Mouse (Mus musculus): Measurements from ENCODE around the gene Yap1. TPM values are rescaled to one million over a fixed set of nuclear protein-coding genes. Genes with fewer than 3 reads are reported as not detected.

Yap1 gene
- 10 to 100 TPM; 68.5 to 92.9 (median 77.7) TPM for total RNA-seq (2022)

DNA sequence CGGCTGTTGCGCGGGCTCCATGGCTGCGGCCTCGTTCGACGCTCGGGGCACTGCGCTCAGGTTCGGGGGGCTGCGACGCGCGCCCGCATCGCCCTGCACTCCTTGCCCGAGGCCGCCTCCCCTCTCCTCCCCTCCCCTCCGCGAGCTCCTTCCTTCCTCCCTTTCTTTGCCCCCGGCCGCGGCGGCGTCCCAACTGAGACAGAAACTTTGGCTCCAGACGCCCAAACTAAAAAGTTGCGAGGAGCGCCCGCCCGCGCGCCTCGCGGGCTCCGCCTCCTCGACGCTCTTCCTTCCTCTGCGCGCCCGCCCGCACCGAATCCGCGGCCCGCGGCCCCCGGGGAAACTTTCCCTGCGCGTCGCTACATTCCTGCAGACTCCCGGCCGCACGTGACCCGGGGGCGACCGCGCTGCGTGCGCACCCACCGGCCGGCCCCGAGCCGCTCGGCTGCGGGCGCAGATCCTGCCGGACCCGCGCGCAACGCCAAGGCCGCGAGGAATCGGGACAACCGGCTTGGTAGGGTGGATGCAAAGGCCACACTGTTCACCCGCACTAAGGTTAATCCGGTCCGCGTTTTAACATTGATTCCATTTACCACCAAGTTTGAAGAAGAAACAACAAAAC, at the start of gene Yap1:
Gene Yap1, minus strand, starts transcription at position 227 of the 622 bp plus-strand sequence.
- DNase-seq (ENCODE audit: low spot score), result peak; percentile 88

DNA sequence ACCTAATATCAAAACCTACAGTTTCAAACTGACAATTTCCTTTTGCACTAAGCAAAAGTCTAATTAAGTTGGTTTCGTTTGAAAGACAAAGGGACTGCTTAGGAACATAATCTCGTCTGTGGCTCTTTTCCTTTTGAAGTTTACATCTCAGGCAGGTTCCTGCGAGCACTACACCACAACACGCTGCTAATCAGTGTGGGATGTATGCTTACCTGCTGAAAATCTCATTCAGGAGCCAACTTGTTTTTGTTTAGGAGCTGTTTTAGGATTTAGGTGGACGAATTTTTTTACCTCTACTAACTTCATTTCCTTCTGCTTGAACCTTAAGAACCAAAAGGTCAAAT, 38.6 kb upstream of the Yap1 start:
- no peak for DNase-seq (ENCODE audit: low spot score)

DNA sequence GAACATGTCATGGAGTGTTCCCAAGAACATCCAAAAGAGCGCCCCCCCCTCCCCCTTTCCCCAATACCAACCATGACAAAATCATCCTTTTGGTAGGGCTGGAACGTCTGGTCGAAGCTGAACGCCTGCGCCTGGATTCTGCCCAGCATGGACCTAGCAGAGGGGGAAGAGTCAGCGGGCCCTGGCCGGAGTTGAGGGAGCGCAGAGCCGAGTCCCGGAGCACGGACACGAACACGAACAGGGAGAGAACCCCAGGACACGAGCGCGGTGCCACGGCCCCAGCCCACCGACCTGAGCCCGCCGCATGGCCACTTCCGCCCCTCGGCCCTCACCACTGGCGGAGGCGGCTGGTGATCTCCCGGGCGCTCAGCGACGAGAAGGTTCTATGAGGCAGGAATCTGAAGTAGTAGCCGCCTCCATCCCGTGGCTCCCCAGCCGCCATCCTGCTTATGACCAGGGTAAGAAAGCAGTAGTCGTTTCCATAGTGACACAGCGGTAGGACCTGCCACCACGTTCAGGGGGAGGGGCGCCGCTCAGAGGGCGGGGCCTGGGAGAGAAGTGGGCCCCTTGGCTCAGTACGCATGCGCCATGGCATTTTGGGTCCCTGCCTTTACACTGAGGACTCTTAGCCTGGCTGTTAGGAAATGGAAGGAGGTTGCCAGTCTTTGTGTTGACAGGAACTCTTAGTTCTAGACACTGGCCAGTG, 38.1 kb upstream of the Yap1 start, which contains the start of gene Cfap300:
Gene Cfap300, minus strand, starts transcription at position 486 of the 706 bp plus-strand sequence.
- DNase-seq (ENCODE audit: low spot score), result peak; percentile 97

DNA sequence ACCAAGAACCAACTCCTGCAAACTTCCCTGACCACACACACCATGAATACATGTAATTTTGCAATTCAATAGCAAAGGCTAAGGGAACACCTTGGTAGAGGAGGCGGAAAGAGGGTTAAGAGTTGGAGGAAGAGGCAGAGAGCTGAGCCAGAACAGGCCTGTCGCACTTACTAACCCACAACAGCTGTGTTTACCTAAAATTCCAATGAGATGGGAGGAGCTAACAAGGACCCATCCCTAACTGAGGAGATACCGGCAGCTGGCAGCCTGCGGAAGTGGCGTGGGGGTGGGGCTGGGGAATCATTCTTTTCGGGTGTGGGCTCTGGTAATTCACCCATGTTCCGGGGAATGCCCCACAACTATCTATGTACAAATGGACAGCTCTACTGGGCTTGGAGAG, 31.1 kb upstream of the Yap1 start:
- no peak for DNase-seq (ENCODE audit: low spot score)

DNA sequence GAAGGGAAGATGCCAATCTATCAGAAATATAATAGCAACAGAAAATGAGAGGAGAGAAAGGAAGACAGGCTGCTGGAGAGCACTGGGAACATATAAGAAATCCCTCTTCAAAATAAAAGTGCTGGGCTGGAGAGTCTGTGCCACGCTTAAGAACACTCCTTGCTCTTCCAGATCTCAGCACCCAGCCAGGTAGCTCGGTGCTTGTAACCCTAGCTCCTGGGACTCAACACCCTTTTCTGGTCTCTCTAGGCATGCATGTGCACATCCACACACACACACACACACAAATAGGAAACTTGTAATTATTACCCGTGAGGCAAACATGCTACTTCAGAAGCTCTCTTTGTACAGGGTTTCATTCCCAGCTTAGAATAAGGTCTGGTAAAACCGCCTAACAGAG, 30.7 kb upstream of the Yap1 start:
- DNase-seq (ENCODE audit: low spot score), result no peak

DNA sequence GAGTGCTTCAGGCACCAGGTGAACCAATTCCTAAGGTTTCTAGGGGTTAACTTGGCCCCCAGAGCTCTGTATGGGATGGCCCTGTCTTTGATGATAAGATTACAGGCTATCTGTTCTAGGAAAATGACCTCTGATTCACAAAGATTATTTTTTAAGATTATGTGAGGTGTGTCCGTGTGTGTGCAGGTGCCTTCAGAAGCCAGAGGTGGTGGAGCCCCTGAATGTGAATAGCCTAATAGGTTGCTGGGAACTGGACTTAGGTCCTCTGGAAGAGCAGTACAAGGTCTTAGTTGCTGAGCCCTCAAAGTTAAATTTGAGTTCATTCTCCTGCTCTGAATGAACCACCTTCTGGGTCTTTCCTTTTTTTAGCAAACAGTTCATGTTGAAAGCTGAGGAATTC, 29.7 kb upstream of the Yap1 start:
- DNase-seq (ENCODE audit: low spot score), result no peak

DNA sequence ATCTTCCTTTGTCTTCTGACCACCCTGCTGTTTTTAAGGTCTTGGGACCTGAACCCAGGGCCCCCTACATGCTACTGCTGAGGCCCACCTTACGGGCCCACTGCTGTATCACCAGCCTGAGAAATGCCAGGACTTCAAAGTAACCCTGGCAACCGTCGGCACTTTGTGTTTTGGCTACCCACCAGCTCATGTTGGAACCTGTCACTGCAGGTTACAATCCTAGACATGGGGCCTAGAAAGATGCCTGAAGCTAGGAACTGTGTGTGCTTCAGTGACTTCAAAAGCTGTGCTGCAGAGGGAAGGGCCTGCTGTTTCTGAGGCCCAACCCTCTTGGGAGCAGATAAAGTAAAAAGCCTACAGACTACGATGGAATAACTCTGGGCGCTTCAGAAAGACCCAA, 28.5 kb upstream of the Yap1 start:
- DNase-seq (ENCODE audit: low spot score), result no peak

DNA sequence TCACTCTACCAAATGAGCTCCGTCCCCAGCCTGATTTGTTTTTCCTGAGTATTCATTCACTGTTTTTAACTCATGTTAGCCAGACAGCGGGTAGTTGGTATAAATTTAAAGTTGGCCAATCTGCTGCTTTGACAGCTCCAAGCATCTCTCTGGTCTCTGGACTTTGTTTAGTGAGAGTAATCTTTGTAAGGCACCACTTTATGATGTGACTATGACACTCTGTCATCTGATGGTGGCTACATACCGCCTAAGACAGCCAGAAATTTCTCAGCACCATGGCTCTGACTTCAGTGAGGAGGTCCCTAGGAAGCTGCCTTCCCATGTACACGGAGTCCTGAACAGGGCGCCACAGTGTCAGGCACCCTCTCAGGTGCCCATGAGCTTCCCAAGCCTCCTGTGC, 14.2 kb upstream of the Yap1 start:
- no peak for DNase-seq (ENCODE audit: low spot score)

DNA sequence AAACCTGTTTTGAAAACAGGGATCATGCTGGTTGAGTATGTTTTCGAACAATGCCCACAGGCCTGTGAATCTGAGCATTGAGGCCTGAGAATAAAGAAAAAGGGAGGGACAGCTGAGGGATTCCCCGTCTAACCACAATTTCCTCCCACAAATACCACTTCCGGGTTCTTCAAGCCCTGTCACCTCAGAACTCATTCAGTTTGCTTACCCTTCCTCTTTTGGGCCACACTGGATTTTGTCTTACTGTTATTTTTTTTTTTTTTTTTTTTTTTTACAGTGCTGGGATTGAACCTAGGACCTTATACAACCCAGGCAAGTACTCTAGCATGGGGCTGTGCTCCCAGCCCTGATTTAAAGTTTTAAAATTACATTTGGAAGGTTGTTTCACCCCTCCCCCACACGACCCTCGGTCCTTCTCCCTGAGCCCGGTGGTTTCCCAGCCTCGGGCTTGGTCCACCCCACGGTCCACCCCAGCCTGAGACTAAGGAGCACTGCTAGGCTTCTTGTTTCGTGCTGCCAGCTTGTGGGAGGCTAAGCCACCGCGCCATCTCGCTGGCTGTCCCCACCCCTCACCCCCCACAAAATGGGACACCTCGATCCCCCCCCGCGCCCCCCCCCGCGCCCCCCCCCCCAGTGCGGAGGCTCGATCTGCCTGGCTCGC, 13.0 kb upstream of the Yap1 start:
- no peak for DNase-seq (ENCODE audit: low spot score)

DNA sequence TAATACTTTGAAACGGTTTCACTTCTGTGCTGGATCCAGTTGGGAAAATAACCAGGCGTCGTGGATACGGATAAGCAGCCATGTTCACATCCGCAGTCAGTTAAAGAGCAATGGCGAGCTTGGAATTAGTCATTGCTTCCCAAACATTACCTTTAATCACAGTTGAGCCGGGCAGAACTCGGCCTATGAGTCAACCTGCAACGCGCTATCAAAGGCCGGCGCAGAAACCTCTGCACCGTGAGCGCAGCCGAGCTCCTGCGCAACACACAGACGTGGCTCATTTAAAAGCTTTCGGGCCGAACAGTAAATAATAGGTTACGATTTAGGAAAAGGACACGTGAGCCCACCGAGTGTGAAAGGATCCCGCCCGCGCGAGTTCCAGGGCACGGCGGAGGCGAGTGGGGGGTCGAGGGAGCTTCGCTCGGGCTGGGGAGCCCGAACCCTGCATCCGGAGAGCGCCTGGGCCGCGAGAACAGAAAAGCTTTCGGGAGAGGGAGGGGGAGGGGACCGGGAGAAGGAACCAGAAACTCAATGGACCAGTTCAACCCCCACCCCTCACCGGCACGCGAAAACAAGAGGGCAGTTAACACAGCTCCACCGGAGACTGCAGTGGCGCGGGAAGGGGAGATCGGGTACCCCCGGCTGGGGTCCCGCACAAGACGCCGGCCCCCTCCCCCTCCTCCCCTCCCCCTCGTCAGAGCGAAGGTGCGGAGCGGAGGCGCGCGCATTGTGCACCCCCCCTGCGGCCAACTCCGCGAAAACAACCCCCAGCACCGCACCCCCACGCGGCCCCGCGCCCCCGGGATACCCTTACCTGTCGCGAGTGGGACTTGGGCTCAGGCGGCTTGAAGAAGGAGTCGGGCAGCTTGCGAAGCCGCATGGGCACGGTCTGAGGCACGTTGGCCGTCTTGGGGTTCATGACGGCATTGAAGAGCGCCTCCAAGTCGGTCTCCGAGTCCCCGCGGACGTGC, 810 bp downstream of the Yap1 start:
- peak; percentile 60 for DNase-seq (ENCODE audit: low spot score)

DNA sequence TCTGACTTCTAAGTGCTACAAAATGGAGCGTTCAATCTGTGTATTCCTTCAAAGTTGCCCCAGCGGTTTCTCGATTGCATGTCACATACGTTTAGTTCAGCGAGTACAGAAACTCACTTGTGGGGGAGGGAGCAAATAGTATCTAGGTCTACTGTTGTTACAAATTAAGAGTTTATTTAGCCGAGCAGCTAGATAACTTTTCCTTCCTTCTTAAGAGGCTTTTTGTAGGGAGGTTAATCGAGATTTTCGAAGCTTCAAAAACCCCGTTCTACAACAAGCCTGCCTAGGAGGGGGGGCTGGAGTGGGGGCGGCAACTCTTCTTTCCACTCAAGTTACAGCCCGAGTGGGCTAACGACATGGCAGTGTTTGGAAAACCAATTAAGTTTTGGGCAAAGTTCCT, 1.6 kb downstream of the Yap1 start:
- no peak for DNase-seq (ENCODE audit: low spot score)

DNA sequence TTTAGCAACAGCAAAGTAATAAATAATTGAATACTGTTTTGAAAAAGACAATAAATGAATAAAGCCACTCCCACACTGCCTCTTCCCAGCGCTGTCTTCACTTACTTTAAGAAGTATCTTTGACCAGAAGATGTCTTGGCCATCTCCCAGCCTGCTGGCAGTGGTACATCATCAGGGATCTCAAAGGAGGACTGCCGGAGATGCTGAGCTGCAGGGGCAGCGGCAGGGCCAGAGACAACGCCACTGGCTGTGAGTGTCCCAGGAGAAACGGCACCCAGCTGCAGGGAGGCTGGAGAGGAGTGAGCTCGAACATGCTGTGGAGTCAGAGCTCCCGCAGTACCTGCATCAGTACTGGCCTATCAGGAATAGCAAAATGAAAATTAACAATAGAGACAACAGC, 3.0 kb downstream of the Yap1 start:
- no peak for DNase-seq (ENCODE audit: low spot score)

DNA sequence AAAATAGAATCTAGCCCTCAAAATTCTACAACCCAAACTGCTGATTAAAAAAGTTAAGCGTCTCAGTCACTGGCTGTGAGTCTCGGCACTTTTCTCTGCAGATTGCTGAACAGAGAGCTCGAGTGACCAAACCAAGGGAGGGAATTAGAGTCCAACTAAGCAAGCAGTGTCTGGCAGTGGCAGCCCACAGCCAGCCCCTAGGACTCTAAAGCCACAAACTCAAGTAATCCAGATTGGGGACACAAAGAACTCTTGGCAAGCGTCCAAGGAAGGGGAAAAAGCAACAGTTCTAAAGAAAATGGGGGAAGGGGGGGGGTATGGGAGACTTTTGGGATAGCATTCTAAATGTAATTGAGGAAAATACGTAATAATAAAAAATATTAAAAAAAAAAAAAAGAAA, 10.1 kb downstream of the Yap1 start:
- DNase-seq (ENCODE audit: low spot score), result no peak

DNA sequence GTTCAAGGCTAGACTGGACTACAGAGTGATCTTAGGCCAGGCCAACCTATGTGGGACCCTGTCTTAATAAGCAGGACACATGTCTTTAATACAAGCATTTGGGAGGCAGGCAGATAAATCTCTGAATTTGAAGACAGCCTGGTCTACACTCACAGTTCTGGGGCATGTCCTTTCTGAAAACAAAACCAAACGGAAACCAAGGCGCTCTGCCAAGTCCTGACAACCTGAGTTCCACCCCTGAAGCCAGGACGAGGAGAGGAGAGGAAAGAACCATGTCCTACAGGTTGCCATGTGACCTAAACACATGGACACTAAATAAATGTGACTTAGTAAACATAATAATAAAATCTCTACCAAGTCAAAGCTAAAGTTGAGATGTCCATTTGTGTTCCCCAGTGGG, 11.7 kb downstream of the Yap1 start:
- DNase-seq (ENCODE audit: low spot score), result no peak

DNA sequence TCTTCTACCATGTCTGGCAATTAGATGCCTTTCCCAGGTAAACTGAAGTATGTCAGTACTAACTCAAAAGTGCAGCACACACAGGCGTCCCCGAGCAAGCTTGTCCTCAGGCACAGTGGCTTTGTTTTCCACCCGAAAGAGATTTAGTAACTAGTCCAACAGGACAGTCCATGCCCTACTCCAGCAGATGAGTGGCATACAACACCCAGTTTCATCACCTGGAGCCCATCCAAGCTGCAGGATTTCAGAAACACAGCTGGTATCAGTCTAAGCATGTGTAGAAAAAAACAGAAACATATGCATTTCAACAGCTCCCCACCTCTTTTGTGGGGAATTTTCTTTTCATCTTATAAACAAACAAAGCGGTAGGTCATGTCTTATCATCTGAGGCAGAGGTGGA, 13.5 kb downstream of the Yap1 start:
- DNase-seq (ENCODE audit: low spot score), result no peak

DNA sequence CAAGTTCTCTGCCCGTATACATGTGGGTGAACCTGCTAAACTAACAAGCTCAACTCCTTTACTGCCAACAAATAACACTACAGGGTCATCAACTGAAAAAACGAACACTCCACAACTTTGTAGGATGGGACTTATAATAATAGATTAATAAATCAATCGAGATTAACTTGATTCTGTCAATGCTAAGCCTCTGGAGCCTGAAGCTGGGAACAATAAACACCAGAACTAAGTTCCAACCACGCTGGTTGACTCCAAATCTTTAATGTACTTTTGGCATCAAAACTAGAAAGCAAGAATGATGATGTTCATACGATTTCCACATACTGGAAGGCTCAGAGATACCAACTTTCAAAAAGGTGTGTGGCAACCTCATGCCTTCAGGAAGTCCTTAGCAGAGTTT, 17.3 kb downstream of the Yap1 start:
- DNase-seq (ENCODE audit: low spot score), result no peak

DNA sequence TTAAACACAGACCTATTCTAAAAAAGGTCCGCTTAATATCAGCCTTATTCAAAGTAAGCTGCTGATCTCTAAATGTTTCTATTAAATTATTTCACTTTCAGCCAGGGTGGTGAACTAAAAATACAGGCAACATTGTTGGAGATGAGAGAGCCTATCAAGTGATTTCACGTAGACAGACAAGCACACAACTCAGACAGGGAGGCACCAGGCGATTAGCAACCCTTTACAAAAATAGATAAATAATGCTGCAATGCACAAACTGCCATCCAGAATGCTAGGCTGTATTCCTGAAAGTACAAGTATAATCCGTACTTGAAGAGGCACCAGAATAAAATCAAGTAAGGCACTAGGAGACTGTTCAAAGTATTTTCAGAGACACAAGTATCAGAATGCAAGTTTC, 20.1 kb downstream of the Yap1 start:
- DNase-seq (ENCODE audit: low spot score), result peak; percentile 54

DNA sequence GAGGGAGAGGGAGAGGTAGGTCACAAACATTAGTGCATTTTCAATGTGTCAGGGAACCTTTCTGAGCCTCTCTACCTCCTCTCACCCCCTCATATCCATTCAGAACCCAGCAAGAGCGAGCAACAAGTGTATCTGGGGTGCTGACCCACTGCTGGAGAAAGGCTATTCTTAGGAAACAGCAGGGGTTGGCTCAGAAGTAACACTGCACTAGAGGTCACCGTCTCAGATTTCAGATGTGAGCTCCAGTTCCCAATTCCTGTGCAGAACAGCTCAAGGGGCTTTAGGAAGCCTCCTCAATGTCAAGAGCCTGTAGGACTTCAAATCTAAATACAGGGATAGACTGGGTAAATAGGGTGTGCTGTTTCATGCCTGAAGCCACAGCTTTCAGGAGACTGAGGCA, 20.7 kb downstream of the Yap1 start:
- DNase-seq (ENCODE audit: low spot score), result no peak

DNA sequence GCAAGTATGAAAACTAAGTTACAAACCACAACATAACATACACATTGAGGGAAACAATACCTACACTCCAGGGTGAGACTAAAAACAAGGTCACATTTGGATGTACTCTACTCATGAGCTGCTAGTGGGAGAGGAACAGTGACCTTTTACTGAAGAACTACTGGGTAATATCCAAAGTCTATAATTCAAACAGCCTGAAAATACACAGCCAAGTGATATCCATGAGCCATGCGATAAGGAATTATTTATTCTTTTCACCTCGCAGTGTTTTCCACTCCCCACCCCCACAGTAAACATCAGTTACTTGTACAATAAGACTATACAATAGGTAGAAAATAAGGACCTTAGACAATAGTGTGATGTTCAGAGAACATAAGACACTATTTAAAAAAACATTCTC, 24.2 kb downstream of the Yap1 start:
- no peak for DNase-seq (ENCODE audit: low spot score)

DNA sequence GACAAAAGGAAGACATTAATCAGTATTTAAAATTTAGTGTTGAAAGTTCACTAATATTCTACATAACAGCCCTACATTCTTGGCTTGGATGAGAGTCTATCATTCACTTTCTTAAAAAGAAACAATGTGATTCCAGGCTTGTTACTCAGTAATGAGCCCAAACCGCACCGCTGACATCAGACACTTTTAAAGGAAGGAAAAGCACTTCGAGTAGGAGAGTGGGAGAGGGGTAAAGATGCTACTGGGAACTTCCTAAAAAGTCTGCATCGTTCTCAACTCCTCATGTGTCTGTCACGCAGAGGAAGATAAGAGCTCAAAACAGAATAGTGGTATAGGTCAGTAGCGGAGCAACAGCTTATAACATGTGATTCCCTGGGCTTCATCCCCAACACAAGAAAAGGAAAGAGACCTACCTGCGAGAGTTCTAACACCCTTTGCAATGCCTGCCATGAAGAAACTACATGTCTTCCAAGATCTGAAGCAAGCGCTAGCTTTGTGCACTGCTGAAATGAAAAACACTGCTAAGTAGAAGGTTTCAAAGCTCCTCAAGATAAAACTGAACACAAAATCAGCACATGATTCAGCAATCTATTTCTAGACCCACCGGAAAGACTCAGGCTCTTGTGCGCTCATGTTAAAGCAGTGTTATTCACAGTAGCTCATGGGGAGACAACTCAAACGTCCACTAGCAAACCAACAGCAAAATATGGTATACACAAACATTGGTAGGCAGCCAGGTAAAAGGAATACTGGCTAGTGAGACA, 25.1 kb downstream of the Yap1 start:
- no peak for DNase-seq (ENCODE audit: low spot score)

DNA sequence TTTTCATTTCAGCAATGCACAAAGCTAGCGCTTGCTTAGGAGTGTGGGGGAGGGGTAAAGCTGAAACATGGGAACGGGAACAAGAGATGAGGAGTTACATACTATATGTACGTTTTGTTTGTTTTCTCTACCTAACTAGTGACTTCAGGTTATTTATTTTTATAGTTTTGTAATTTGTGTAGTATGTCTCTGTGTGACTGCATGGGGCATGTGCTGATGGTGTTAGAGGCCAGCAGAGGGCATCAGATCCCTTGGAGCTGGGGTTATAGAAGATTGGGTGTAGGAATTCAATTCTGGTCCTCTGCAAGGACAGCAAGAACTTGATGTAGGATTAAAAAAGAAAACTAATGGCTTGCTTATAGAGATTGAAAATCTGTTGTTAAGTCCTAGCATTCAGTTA, 25.9 kb downstream of the Yap1 start:
- no peak for DNase-seq (ENCODE audit: low spot score)

Data from heart, adult 8-10 months (tissue).